Mouse (Mus musculus): ENCODE results near the gene Arid3a.

The Arid3a gene

GRCm38 (mm10) chr10:79908167-79909091 is 18.4 kb upstream of the Arid3a start, which contains the start of gene Med16:
Gene Med16 (minus strand): TSS chr10:79908923.
- in situ Hi-C loops (cut with MboI, MseI), result no loop called here

- in situ Hi-C loops (cut with MboI, MseI), result no loop called here
Observed at GRCm38 (mm10) chr10:79909092-79909922, 17.5 kb upstream of the Arid3a start.

- in situ Hi-C loops (cut with MboI, MseI), result loop anchor here (10.0 kb wide), 1 partner anchor 1336 kb away; the partner anchor contains the start of gene Ilvbl
Observed at GRCm38 (mm10) chr10:79910556-79910955, 16.3 kb upstream of the Arid3a start, which contains the start of gene Gm26602. Gene Gm26602 (plus strand): TSS chr10:79910856.

DNA sequence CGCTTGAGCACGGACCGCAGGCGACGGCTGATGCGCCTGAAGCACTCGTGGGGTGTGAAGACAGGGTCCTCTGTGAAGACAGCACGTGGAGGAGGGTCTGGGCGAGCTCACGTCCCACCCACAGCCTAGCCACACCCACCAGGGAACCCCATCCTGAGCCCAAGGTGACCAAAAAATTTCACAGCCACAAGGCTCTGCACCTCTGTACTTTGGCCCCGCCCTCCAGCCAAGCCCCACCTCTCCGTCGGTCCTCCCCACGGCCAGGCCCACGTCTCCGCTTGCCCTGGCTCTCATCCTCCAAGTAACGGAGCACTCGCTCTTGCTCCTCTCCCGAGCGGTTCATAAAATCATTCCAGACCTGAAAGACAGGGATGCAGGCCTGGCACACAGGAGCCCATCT is 14.4 kb upstream of the Arid3a start:
- in situ Hi-C loops (cut with MboI, MseI), result loop anchor here (10.0 kb wide), 1 partner anchor 1338 kb away; the partner anchor contains the start of gene Ilvbl

DNA sequence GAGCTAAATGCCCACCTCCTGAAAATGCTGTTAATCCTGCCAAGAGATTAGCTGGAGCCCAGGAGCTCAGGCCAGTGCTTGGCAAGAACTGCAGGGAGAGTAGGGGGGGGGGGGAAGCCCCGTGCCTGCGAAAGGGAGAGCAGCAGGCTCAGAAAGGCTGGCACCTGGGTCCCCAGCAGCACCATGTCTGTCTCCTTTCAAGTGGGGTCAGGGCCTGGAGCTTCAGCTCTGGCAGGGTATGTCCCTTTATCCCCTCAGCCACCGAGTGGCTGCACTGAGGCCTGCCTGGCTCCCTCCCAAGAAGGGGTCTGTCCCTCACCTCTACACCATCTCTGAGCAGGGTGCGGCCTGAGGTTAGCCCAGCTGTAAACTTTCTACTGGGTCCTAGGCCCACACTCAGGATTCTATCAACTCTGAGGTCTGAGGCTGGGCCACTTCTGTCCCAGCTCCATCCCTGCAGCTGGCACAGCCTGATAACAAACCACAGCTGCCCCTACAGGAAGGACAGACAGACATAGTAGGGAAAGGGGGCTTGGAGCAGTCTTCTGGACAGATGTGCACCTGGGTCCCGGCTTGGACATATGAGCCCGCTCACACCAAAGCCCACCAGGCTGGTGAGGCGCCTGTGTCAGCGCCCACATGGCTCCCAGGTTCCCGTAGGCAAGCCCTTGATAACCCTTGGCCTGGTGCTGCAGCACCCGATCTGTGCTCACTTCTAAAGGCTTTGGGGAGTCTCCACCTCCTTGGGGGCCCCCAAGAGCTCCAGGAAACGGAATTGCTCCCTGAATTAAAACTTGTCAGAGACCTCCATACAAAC is 12.5 kb upstream of the Arid3a start:
- in situ Hi-C loops (cut with MboI, MseI), result loop anchor here (10.0 kb wide), 1 partner anchor 1340 kb away; the partner anchor contains the start of gene Ilvbl

- in situ Hi-C loops (cut with MboI, MseI), result loop anchor here (10.0 kb wide), 1 partner anchor 1340 kb away; the partner anchor contains the start of gene Ilvbl
Observed at GRCm38 (mm10) chr10:79914948-79915596, 11.8 kb upstream of the Arid3a start.

- in situ Hi-C loops (cut with MboI, MseI), result loop anchor here (10.0 kb wide), 1 partner anchor 1341 kb away; the partner anchor contains the start of gene Ilvbl
Observed at GRCm38 (mm10) chr10:79916081-79916480, 10.8 kb upstream of the Arid3a start.

GRCm38 (mm10) chr10:79916808-79917531 is 9.9 kb upstream of the Arid3a start, which contains the start of gene Kiss1r:
Gene Kiss1r (plus strand): TSS chr10:79916971.
- in situ Hi-C loops (cut with MboI, MseI), result loop anchor here (10.0 kb wide), 1 partner anchor 1342 kb away; the partner anchor contains the start of gene Ilvbl

- in situ Hi-C loops (cut with MboI, MseI), result loop anchor here (10.0 kb wide), 1 partner anchor 1343 kb away; the partner anchor contains the start of gene Ilvbl
Observed at GRCm38 (mm10) chr10:79917532-79918100, 9.2 kb upstream of the Arid3a start.

DNA sequence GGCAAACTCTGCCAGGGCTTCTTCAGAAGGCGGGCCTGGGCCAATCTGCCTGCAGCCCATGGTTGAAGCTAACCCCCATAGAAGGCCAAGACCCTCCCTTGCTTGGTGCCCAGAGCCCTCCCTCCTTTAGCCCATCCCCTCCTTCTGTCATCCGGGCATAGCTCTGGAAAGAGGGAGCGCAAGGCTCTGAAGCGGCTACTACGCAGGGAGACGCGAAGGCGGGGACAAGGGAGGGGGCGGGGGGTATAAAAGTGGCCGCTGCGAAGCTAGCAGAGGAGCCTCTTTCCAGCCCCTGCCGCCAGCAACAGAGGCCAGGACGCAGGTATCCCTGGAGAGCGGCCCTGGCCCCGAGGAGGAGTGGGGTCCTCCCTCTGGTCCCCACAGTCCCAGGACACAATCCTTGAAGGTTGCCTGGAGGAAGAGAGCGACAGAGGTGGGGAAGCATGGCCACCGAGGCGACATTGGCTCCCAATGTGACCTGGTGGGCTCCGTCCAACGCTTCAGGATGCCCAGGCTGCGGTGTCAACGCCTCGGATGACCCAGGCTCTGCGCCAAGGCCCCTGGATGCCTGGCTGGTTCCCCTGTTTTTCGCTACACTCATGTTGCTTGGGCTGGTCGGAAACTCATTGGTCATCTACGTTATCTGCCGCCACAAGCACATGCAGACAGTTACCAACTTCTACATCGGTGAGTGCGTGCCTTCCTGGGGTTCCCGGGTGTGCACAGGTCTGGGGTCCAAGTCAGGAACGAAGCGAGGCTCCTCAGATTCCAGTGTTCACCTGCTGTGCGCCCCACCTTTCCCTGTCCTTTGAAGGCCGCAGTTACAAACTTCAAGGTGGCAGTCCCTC is 8.4 kb upstream of the Arid3a start:
- in situ Hi-C loops (cut with MboI, MseI), result loop anchor here (10.0 kb wide), 1 partner anchor 1344 kb away; the partner anchor contains the start of gene Ilvbl

DNA sequence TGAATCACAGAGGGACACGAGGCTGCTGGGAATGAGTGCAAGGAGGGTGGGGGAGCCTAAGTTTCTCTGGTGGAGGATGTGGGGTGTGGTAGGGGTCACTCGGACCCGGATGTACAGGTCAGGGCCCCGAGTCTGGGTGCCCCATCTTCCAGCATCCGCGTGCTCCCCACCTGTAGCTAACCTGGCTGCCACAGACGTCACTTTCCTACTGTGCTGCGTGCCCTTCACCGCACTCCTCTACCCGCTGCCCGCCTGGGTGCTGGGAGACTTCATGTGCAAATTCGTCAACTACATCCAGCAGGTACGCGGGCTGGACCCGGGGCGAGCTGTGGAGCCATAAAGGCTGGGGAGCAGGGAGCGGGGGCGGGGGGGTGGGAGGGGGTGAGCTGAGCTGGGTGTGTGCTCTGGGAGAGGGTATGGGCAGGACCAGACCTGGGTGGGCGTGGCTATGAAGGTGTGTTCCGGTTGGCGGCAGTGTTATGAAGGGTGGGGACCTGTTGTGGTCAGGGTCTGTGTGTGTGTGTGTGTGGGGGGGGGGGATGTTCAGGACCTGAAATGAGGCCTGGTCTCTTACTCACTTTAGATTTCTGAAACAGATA is 7.5 kb upstream of the Arid3a start:
- in situ Hi-C loops (cut with MboI, MseI), result loop anchor here (10.0 kb wide), 1 partner anchor 1345 kb away; the partner anchor contains the start of gene Ilvbl

GRCm38 (mm10) chr10:79920056-79920890 is 6.6 kb upstream of the Arid3a start:
- in situ Hi-C loops (cut with MboI, MseI), result no loop called here

DNA sequence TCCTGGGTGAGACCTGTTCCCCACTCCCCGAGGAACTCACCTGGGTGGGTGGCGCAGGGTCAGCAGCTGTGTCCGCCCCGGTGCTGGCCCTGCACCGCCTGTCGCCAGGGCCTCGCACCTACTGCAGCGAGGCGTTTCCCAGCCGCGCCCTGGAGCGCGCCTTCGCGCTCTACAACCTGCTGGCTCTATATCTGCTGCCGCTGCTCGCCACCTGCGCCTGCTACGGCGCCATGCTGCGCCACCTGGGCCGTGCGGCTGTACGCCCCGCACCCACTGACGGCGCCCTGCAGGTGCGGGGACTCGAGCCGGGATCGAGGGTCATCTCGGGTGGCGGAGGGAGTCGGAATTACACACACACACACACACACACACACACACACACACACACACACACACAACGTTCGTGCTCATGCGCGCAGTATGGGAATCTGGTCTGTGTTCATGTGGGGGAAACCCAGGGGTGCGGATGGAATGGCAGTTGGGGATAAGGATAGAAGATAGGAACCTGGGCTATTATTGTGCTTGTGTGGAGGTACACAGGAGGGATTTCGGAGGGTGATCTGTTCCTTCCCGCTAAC is 5.8 kb upstream of the Arid3a start, which contains the start of gene R3hdm4:
Gene R3hdm4 (minus strand): TSS at position 251 of the 578 bp plus-strand sequence.
- in situ Hi-C loops (cut with MboI, MseI), result no loop called here

DNA sequence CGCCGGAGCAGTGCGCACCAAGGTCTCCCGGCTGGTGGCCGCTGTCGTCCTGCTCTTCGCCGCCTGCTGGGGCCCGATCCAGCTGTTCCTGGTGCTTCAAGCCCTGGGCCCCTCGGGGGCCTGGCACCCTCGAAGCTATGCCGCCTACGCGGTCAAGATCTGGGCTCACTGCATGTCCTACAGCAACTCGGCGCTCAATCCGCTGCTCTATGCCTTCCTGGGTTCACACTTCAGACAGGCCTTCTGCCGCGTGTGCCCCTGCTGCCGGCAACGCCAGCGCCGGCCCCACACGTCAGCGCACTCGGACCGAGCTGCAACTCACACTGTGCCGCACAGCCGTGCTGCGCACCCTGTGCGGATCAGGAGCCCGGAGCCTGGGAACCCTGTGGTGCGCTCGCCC is 5.3 kb upstream of the Arid3a start:
- in situ Hi-C loops (cut with MboI, MseI), result no loop called here

DNA sequence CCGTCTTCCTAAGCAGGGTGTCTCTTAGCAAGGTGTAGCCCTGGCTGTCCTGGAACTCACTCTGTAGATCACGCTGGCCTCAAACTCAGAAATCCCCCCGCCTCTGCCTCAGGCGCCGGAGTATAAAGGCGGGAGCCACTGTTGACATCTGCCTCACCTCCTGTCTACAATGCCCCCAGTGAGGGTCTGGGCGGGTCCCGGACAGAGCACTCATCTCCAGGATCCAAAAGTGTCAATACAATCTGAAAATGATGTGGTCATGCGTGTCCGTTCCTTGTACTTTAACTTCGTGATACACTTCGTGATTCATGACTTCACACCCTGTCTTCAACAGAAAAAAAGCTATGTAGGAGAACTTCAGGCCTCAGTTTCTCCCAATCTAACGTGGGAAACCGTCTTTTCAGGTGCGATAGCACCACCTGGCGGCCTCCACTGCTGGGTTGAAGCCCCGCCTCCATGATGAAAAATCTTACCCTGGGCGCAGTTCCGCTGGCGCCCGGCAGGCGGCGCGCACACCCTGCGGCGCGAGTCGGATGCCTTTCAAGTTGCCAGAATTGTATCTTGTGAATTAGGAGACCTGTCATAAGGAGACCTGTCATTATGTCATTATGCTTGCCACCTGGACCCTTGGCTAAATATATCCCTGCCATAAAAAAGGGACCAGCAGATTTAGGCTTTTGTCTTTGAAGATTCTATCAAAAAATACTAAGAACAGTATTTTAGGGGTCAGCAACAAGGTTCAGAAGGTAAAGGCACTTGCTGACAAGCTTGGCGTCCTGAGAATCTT is 1.7 kb upstream of the Arid3a start:
- in situ Hi-C loops (cut with MboI, MseI), result loop anchor here (5.0 kb wide), 1 partner anchor 92 kb away; the partner anchor contains the start of gene Arhgap45

All from T-helper 1 cell (primary cell).